Mouse (Mus musculus): ENCODE results near the gene Acap2.

GRCm38 (mm10) chr16:31148891-31149290 lies 52.2 kb downstream of the Acap2 start:
- TF ChIP-seq EP300 (IDR thresholded peaks at IDR 0.05; ENCODE audit: low read depth) (no peak), CTCF (IDR thresholded peaks at IDR 0.05; ENCODE audit: low read depth) (no peak)

Data from heart, postnatal 0 days (tissue).